Mouse (Mus musculus) liver, embryonic 12.5 days (tissue): ENCODE results near the gene Shkbp1. TPM values are rescaled to one million over a fixed set of nuclear protein-coding genes. Genes with fewer than 3 reads are reported as not detected.

Experiments used
- ATAC-seq: fragments of 200-750 bp; cut with Nextera tagmentation; 2 replicates; pipeline ENCODE4 v1.8.0; 2017; ENCODE audit warnings: moderate number of reproducible peaks, mild to moderate bottlenecking, moderate library complexity
- H3K27ac ChIP-seq: fragments of 300-500 bp; sonication (generic); 2 replicates; pipeline ENCODE4 v1.5.1; 2016; ENCODE audit warnings: mild to moderate bottlenecking
- H3K27me3 ChIP-seq: fragments of 300-500 bp; sonication (generic); replicated peaks from 2 replicates; pipeline ENCODE4 v1.6.1; 2016; ENCODE audit warnings: mild to moderate bottlenecking, moderate library complexity
- H3K36me3 ChIP-seq: fragments of 300-500 bp; sonication (generic); 2 replicates; pipeline ENCODE4 v1.6.1; 2016; ENCODE audit warnings: mild to moderate bottlenecking, moderate library complexity
- H3K4me1 ChIP-seq: fragments of 300-500 bp; sonication (generic); 2 replicates; pipeline ENCODE4 v1.6.1; 2016
- H3K4me2 ChIP-seq: fragments of 300-500 bp; sonication (generic); 2 replicates; pipeline ENCODE4 v1.6.1; 2016; ENCODE audit warnings: mild to moderate bottlenecking, moderate library complexity
- H3K4me3 ChIP-seq: fragments of 300-500 bp; sonication (generic); 2 replicates; pipeline ENCODE4 v1.5.1; 2016; ENCODE audit warnings: mild to moderate bottlenecking, moderate library complexity
- H3K9ac ChIP-seq: fragments of 300-500 bp; sonication (generic); 2 replicates; pipeline ENCODE4 v1.6.1; 2016; ENCODE audit warnings: mild to moderate bottlenecking, moderate library complexity
- H3K9me3 ChIP-seq: fragments of 300-500 bp; sonication (generic); replicated peaks from 2 replicates; pipeline ENCODE4 v1.6.1; 2016; ENCODE audit warnings: mild to moderate bottlenecking, moderate library complexity
- WGBS: fragments of 180-500 bp; shearing (Covaris S2); methylation state at CpG from one replicate; pipeline ENCODE4 v1.1.7; 2016; ENCODE audit not compliant: insufficient replicate concordance; 5-methylcytosine and 5-hydroxymethylcytosine counted together
- polyA plus RNA-seq: library from polyadenylated mRNA; unstranded; fragments of >200 nt; fragmentation: Nextera tagmentation; extraction: Ambion mirVana; gene quantifications from 2 replicates; pipeline ENCODE4 v1.2.1, GENCODE M21; 2016

Gene Shkbp1
- polyA plus RNA-seq, 1 experiment from 2014 or later, result 32.1 TPM

- ATAC-seq, result no peak
- Histone ChIP-seq H3K27me3 (peaks cover 35% of the 10 kb centered on the region), H3K4me1 (no peaks in the 10 kb centered on the region), H3K9me3 (peaks cover 14% of the 10 kb centered on the region; the same call in 1 of the 2 replicates), H3K27ac (no peak overlapping the region), H3K4me2 (no peak overlapping the region), H3K4me3 (no peak overlapping the region), H3K36me3 (peaks cover 3% of the 10 kb centered on the region; the same call in 1 of the 2 replicates), H3K9ac (no peak overlapping the region)
- WGBS, result 48% methylated on average over 7 of the region's 7 CpGs
Measured at GRCm38 (mm10) chr7:27315958-27316357, 39.9 kb downstream of the Shkbp1 start.

DNA sequence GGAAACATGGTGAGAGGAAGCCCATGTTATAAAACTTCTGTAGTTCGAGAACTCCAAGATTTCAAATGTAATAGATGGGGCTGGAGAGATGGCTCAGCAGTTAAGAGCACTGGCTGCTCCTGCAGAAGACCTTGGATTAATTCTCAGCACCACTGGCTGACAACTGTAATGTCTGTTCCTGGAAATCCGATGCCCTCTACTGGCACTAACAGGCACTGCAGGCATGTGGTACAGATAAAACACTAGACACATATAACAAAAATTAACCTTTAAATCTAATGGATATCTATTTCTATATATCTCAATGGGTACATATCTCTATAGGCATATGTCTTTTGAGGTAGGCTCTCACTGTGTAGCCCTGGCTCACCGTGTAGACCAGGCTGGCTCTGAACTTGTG, 41.4 kb downstream of the Shkbp1 start:
- Histone ChIP-seq H3K27me3 (peaks cover 42% of the 10 kb centered on the region), H3K4me1 (peaks cover 6% of the 10 kb centered on the region), H3K9me3 (peaks cover 14% of the 10 kb centered on the region; the same call in 1 of the 2 replicates), H3K36me3 (peaks cover 3% of the 10 kb centered on the region; the same call in 1 of the 2 replicates), H3K9ac (no peak overlapping the region), H3K27ac (no peak overlapping the region), H3K4me2 (no peak overlapping the region), H3K4me3 (no peak overlapping the region)
- 82% methylated on average over 3 of the region's 3 CpGs for WGBS
- no peak for ATAC-seq

DNA sequence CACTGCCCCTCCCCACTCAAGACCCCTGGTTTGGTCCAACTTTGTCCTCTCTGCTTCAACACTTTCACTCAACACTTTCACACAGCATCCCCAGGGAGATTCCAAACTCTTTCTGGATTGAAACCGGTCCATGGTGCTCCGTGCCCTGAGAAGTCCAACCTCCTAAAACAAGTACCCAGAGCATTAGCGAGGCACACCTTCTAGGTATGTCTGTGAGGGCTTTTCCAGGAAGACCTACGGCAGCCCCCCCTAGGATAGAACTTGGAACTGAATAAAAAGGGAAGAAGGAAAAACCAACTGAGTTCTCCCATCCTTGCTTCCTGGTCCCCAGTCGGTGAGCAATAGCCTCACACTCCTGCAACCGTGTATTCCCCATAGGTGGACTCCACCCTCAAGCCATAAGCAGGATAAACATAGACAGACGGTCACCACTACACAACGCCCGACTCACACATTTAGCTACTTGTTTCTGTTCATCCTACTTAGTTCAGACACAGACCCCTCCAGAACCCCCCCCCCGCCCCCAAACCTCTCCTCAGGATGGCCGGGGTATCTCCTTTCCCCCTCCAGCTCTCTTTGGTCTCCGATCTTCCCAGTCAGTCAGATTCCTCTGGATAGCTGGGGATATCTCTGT, 44.1 kb downstream of the Shkbp1 start:
- peaks cover 13% of the 10 kb centered on the region for H3K4me1 ChIP-seq
- no peak for ATAC-seq

GRCm38 (mm10) chr7:27310996-27311535, 44.8 kb downstream of the Shkbp1 start:
- ATAC-seq, result 0 out of 2 replicates have a peak, but pooled peaks have one; percentile 12
- H3K4me1 ChIP-seq, result peaks cover 13% of the 10 kb centered on the region
- H3K9me3 ChIP-seq, result peaks cover 14% of the 10 kb centered on the region; the same call in 1 of the 2 replicates
- peak overlapping the region; percentile 25; the same call in 1 of the 2 replicates for H3K4me2 ChIP-seq
- peaks cover 3% of the 10 kb centered on the region; the same call in 1 of the 2 replicates for H3K36me3 ChIP-seq
- H3K4me3 ChIP-seq, result no peak overlapping the region
- H3K27ac ChIP-seq, result no peak overlapping the region
- peaks cover 63% of the 10 kb centered on the region for H3K27me3 ChIP-seq
- 30% methylated on average over 8 of the region's 8 CpGs for WGBS
- H3K9ac ChIP-seq, result no peak overlapping the region

More for the DNA sequence above, 44.1 kb downstream of the Shkbp1 start:
- H3K4me2 ChIP-seq, result no peak overlapping the region
- no peak overlapping the region for H3K9ac ChIP-seq
- H3K4me3 ChIP-seq, result no peak overlapping the region
- H3K36me3 ChIP-seq, result peaks cover 3% of the 10 kb centered on the region; the same call in 1 of the 2 replicates
- no peak overlapping the region for H3K27ac ChIP-seq
- peaks cover 14% of the 10 kb centered on the region; the same call in 1 of the 2 replicates for H3K9me3 ChIP-seq
- 68% methylated on average over 12 of the region's 12 CpGs for WGBS
- H3K27me3 ChIP-seq, result peaks cover 57% of the 10 kb centered on the region

DNA sequence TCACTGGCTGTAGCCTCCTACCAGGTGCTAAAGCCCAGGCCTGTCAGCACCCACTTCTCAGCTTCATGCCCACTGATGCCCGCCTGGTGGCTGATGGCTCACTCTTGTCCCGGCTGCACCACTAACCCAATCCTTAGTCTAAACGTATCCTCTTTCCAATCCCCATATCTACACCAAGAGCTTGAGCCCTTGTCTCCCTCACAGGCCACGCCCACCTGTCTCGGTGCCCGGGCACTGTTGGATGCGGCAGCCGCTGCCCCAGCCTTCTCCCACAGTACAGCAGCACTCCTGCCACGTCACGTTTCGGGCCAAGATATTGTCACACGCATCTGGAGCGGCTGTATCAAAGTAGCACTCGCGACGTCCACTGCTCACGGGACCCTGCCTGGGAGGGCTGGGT, 45.5 kb downstream of the Shkbp1 start:
- peaks cover 13% of the 10 kb centered on the region for H3K4me1 ChIP-seq
- no peak overlapping the region for H3K27ac ChIP-seq
- peaks cover 70% of the 10 kb centered on the region for H3K27me3 ChIP-seq
- peaks cover 14% of the 10 kb centered on the region; the same call in 1 of the 2 replicates for H3K9me3 ChIP-seq
- H3K4me2 ChIP-seq, result peak overlapping the region; percentile 25
- 0 out of 2 replicates have a peak, but pooled peaks have one; percentile 19 for ATAC-seq
- peaks cover 3% of the 10 kb centered on the region; the same call in 1 of the 2 replicates for H3K36me3 ChIP-seq
- no peak overlapping the region for H3K9ac ChIP-seq
- no peak overlapping the region for H3K4me3 ChIP-seq
- WGBS, result 5% methylated on average over 17 of the region's 17 CpGs

DNA sequence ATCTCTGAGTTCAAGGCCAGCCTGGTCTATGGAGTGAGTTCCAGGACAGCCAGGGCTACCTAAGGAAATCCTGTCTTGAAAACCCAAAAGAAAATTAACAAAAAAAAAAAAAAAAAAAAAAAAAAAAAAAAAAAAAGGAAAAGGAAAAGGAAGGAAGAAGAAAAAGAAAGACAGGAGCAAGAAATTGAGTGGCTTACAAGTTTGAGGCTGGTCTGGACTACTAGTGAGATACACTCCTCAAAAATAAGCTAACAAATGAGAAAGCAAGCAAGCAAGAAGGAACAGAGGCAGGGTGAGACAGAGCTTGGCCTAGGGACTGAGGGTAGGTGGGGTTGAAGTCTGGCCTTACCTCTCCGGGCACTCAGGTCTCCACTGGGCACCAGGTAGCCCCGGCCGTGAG, 46.0 kb downstream of the Shkbp1 start:
- Histone ChIP-seq H3K9ac (no peak overlapping the region), H3K27me3 (peaks cover 73% of the 10 kb centered on the region), H3K4me2 (no peak overlapping the region), H3K36me3 (peaks cover 3% of the 10 kb centered on the region; the same call in 1 of the 2 replicates), H3K9me3 (peaks cover 14% of the 10 kb centered on the region; the same call in 1 of the 2 replicates), H3K4me3 (no peak overlapping the region), H3K27ac (no peak overlapping the region), H3K4me1 (peaks cover 13% of the 10 kb centered on the region)
- WGBS, result 47% methylated on average over 3 of the region's 3 CpGs
- ATAC-seq, result no peak

- Histone ChIP-seq H3K27ac (no peak overlapping the region), H3K4me2 (peak overlapping the region; percentile 51), H3K9ac (no peak overlapping the region), H3K27me3 (peaks cover 78% of the 10 kb centered on the region), H3K9me3 (peaks cover 8% of the 10 kb centered on the region; the same call in 1 of the 2 replicates), H3K4me1 (peaks cover 13% of the 10 kb centered on the region), H3K4me3 (peak overlapping the region; percentile 22; the same call in 1 of the 2 replicates), H3K36me3 (no peaks in the 10 kb centered on the region)
- WGBS, result 9% methylated on average over 28 of the region's 28 CpGs
- 0 out of 2 replicates have a peak, but pooled peaks have one; percentile 16 for ATAC-seq
Measured at GRCm38 (mm10) chr7:27308821-27309549, 46.8 kb downstream of the Shkbp1 start.

GRCm38 (mm10) chr7:27307551-27307950, 48.3 kb downstream of the Shkbp1 start:
- Histone ChIP-seq H3K9me3 (no peaks in the 10 kb centered on the region), H3K27me3 (peaks cover 87% of the 10 kb centered on the region), H3K9ac (no peak overlapping the region), H3K4me2 (no peak overlapping the region), H3K4me1 (peaks cover 13% of the 10 kb centered on the region), H3K36me3 (no peaks in the 10 kb centered on the region), H3K4me3 (no peak overlapping the region), H3K27ac (no peak overlapping the region)
- ATAC-seq, result no peak
- 47% methylated on average over 9 of the region's 9 CpGs for WGBS

DNA sequence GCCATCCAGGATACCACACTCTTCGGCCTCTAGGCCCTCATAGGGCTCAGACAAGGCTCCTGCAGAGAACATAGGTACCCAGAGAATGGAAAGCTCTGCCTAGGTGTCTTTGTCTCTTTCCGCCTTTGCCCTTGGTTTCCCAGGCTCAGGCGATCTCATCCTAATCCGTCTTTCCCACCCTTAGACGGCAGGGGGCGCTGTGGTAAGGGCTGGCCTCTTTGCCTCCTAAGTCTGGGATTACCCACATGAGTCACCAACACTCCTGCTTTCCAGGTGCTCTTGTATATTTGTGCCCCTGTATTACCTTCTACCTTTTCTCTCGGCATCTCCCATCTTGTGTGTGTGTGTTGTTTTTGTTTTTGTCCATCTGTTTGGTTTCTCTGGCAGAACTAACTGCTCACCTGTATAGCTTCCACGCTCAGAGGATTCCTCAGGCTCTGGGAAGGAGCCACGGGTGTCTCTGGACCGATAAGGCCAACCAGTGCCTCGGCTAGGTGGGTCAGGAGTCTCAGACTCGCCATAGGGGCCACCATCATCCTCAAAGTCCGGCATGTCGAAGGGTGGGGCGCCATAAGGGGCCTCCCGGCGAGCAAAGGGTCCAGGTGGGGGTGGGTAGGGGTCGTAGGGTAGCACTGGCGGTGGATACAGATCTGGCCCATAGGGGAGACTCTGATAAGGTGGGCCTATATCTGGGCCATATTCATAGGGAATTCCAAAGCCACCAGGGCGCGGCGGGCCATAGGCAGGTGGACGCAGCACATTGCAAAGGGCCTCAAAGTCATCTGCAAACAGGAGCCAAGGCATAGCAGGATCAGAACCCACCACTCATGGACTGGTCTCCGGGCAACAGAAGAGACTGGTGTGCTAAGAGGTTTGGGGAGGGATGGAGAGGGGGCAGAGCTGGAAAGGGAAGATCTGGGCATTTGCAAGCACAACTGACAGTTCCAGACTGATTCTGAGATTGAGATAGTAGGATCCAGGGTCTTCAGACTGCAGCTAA, 49.4 kb downstream of the Shkbp1 start:
- no peak overlapping the region for H3K9ac ChIP-seq
- 57% methylated on average over 24 of the region's 24 CpGs for WGBS
- no peaks in the 10 kb centered on the region for H3K36me3 ChIP-seq
- no peak overlapping the region for H3K27ac ChIP-seq
- no peaks in the 10 kb centered on the region for H3K9me3 ChIP-seq
- peaks cover 85% of the 10 kb centered on the region for H3K27me3 ChIP-seq
- no peak for ATAC-seq
- H3K4me3 ChIP-seq, result no peak overlapping the region
- H3K4me2 ChIP-seq, result no peak overlapping the region
- H3K4me1 ChIP-seq, result peaks cover 13% of the 10 kb centered on the region

DNA sequence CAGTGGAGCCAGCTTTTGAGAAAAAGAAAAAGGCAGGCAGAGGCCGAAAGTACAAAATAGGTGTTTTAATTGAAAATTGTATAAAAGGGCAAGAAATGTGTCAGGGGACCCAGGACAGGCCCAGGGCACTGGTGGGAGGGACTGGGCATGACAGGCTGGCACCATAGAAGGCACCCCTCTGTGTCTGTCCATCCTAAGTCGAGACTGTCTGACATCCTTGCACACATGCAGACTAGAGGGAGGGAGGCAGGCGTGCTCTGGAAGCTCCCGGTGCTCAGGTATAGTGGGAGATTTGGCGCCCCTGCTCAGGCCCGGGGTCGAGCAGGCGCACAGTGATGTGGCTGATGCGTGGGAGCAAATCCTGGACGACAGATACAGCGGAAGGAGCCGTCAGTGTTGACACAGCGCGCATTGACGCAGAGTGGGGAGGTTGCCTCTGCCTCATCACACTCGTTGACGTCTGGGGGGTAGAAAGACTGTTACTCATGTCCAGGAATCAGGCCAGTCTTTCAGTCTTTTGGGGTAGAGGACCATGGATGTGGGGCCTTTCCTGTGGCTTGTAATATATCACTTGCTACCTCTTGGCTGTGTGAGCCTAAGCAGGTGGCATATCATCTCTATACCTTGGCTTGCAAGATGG, 50.6 kb downstream of the Shkbp1 start:
- Histone ChIP-seq H3K27ac (no peak overlapping the region), H3K4me3 (no peak overlapping the region), H3K9ac (no peak overlapping the region), H3K4me1 (peaks cover 8% of the 10 kb centered on the region), H3K27me3 (peaks cover 78% of the 10 kb centered on the region), H3K36me3 (no peaks in the 10 kb centered on the region), H3K4me2 (no peak overlapping the region), H3K9me3 (no peaks in the 10 kb centered on the region)
- ATAC-seq, result no peak
- WGBS, result 60% methylated on average over 17 of the region's 17 CpGs

DNA sequence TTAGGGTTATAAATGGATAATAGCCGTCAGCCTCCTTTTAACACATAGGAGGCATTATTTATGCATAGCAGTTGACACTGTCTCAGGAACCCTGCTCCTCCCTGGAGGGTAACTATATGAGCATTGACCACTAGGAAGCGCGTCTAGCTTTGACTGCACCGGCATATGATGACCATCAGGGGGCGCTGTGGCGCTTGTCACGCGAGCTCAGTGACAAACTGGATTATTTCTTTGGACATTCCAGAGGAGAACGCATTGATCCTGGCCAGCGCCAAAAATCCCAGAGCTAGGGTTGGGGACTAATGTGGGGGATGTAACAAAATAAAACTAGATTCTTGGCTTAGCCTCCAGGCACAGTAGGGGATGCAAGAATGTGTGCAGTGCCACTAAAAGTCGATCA, 53.6 kb downstream of the Shkbp1 start:
- Histone ChIP-seq H3K9ac (no peak overlapping the region), H3K9me3 (no peaks in the 10 kb centered on the region), H3K27me3 (peaks cover 50% of the 10 kb centered on the region), H3K4me3 (no peak overlapping the region), H3K27ac (no peak overlapping the region), H3K4me1 (no peaks in the 10 kb centered on the region), H3K4me2 (no peak overlapping the region), H3K36me3 (no peaks in the 10 kb centered on the region)
- ATAC-seq, result no peak
- 8% methylated on average over 11 of the region's 11 CpGs for WGBS
